Mouse (Mus musculus) A20 (cell line): ENCODE measurements around the gene Gm12830.

Experiments
- DNase-seq: peaks from one replicate; pipeline ENCODE4 v3.0.0-alpha.2; 2011; ENCODE audit warnings: low read depth, low spot score

The Gm12830 gene

DNA sequence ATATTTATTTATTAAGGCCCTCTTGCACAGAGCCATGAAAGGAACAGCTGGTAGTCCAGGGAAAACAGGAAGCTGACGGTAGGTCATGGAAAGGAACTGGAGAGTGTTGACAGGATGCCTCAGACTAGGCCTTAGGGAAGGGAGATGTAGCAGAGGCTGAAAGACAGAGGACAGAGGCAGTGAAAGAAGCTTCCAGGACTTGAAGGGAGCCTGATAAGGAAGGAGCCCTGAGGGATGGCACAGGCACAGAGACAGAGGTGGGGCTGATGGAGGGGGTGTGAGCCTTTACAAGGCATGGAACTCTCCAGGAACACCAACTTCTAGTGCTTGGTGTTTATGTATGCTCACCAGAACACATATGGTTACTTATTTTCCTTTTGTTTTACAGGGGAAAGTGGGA is 23.1 kb downstream of the Gm12830 start:
- DNase-seq, result no peak

DNA sequence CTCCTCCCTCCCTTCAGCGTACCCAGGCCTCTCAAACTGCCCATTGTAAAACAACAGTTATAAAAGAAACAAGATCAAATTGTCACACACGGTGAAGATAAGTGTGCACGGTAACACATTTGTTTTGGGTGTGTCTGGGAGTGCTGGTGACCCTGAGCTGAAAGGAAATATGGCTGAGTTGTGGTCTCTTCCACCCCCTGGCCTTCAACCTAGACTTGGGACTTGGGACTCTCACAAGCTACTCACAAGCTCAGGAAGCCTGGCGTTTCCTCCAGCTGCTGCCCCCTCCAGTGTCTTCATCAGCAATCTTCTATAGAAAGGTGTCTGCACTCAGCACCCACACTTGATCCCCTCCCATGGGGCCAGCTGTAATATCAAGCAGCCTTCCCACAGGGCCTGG is 24.1 kb downstream of the Gm12830 start:
- DNase-seq, result no peak

DNA sequence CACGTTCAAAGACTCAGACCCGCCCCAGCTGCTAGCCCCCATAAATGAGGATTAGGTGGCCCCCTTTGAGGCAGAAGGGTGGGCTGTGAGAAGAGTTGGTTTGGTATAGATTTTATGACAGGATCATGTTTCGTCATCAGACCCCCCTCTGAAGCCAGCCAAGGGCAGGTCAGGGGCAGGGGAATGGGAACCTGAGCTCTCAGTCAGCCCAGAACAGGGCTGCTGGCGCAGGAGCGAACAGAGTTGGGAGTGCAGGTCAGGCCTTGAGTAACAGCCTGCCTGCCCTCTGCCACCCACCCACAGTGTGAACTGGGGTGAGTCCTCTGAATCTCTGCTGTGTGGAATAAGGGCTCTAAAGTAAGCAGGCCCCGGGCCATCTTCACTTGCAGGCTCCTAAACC is 25.2 kb downstream of the Gm12830 start:
- no peak for DNase-seq

DNA sequence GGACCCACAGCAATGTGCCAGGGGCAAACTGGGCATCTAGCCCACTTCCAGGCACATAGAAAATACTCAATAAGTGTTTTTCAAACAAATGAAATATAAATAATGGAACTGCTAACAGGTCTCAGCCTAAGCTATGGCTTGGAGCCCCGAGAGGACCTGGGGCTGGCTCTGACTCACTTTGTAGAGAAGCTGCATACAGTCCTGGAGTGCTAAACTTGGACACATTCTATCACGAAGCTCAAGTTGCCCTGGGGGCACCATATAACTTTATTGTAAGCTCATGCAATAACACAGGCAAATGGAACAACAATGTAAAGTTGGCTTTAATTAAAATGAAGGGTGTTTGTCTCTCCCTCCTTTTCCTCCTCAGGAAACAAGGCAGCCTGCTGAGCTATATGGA is 32.4 kb downstream of the Gm12830 start:
- DNase-seq, result no peak

DNA sequence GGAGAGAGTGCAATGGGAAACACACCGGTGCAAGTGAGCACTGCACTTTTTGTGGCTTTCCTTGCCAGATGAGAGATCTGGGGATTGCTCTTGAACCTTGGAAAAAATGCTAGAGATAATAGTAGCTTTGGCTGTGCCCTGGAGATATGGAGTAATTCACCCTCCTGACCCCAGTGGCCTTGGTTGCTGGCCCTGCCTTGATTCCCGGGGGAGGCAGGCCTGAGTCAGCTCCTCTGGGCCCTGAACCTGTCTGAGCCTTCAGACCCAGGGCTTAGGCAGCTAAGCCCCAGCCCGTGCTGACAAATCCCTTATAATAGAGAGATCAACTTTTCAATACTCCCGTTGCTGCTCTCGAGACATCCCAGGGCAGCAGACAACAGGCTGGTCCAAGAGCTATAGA is 36.9 kb downstream of the Gm12830 start:
- no peak for DNase-seq

DNA sequence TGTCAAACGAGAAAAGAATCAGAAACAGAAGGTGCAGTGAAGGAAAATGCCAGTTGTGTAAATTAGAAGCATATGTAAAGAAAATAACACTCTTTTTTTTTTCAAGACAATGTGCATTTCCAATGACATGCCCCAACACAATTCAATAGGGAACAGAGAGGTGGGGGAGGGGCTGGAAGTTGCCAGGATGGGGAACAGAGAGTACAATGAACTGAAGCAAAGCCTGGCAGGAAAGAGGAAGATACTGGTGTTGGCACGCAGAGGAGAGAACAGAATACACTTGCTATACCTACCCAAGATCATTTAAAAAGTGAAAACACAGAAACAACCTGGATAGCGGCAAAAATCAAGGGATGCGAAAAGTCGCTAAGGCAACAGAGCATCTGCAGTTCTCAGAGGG is 41.6 kb downstream of the Gm12830 start:
- no peak for DNase-seq

DNA sequence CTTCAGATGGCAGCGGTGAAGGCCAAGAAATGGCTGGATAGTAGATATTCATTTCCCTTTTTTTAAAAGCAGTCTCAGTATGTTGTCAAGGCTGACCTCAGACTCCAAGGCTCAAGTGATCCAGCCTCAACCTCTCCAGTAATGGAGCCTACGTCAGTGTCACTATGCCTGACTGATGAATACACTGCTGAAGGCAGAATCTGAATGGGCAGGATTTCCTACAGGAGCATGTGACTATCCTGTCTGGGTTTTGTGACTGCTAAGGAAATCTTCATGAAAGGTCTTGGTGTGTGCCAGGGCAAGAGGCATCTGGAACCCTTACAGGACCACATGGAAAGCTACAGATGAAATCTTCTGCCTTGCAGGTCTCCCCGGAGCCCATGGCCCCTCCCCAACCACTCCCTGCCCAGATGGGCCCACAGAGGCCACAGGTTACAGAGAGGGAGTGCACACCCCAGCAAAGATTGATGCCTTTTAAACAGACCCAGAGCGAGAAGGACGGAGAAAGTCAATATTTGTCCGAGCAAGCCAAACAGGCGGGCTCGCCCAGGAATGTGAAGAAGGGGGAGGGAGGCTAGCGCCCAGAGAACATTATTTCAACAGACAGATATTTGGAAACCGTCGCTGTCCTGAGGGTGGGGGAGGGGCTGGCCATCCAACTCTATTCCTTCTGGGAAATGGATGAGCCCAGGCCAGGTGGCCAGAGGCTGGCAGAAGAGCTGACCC is 48.4 kb downstream of the Gm12830 start:
- DNase-seq, result no peak

DNA sequence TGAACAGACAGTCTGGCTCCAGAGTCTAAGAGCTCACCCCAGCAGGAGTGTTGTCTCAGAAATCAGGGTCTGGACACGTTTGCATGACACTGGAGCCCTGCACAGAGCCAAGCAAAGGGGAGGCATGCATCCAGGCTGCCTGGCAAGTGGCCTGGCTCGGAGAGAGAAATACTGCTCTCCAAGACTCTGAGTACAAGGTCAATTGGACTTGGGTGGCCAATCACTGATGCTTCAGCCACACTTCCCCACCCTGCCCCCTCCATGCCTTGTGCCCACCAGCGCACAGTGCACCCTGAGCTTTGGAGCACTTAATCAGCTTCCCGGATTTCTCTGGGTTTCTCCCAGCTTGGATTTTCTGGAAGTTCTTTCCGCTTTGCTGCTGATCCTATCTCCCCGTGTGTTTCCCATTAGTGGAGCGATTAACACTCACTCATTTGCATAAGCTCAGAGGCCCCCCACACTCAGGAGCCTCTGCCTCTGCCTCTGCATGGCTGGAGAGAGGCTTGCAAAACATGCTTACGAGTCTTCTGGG is 55.0 kb downstream of the Gm12830 start:
- no peak for DNase-seq

DNA sequence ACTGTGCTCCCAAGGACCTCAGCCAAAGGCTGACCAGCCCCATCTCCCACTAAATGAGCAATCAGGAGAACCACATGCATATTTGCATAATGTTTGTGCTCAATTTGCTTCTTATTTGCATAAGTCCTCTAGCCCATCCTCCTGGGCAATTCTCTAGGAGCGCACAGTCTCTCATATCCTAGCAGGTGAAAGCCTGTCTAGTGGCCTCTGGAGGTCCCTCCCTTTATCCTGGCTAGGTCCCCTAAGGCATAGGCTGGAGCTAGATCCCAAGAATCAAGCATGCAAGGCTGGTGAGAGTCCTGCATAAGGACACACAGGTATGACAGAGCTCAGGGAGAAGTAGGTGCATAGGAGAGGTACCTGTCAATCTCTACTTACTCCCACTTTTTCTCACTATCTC is 60.7 kb downstream of the Gm12830 start:
- DNase-seq, result no peak

DNA sequence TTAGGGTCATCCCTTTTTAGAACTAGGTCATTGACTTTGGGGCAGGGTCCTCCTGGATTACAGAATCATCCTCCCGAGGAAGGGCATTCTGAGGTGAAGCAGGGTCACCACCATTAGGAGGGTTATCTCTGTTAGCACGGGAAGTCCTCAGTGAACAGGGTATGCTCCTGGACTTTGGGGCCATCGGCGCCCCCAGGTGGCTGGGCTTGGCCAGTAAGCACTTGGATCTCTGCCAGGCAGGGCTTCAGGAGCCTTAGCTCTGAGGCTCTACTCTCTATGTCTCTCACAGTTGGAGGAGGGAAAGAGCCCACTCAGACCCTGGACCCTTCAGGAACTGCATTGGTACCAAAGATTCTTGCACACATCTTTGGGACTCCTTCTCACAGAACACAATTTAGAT is 76.3 kb downstream of the Gm12830 start:
- DNase-seq, result peak; percentile 36

DNA sequence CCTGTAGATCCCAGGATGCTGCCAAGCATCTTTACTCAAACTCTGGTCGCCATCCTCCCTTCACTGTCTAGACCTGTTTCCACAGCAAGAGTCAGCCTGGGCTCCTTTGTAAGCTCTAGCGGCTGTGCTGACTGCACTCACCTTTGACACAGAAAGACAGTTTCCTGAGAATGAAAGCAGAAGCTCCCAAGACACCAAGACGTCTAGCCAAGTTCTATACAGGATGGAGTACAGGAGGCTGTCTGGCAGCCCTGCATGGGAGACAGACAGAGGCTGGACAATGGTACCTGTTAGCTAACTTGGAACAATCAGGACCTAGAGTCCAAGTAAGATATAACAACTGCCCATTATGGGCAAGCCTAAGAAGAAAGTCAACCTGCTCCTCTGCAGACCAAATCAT is 78.4 kb downstream of the Gm12830 start:
- DNase-seq, result no peak

DNA sequence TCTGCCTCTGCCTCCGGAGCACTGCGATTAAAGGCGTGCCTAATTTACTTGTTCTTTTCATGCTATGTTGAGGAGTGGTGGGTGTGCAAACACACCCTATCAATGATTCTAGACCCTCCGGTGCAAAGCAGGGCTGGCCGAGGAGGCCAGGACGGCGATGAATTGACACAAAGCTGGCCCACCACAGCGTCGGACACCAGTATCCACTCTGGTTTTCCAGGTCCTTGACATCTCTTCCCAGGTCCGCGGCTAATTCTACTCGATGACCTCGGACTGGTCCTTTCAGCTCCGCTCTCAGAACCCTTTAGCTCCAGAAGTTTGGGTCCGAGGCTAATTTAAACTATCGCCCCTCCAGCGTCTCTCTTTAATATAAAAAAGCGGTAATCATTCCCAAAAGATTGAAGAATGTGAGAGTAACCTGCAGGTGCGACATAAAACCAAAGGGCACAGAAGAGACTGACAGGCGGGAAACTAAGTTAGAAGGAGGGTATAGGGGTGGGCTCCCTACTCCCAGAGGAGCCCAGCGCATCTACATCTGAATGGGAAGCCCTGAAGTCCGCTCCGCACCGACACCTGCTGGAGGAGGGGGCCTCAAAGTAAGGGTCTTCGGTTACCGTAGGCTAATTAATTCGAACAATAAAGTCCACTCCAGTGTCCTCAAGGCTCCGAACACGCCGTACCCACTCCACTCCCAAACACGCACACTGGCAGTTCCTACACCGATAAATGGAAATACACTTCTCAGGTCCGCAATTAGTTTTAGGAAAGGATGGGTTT is 79.5 kb downstream of the Gm12830 start:
- no peak for DNase-seq

DNA sequence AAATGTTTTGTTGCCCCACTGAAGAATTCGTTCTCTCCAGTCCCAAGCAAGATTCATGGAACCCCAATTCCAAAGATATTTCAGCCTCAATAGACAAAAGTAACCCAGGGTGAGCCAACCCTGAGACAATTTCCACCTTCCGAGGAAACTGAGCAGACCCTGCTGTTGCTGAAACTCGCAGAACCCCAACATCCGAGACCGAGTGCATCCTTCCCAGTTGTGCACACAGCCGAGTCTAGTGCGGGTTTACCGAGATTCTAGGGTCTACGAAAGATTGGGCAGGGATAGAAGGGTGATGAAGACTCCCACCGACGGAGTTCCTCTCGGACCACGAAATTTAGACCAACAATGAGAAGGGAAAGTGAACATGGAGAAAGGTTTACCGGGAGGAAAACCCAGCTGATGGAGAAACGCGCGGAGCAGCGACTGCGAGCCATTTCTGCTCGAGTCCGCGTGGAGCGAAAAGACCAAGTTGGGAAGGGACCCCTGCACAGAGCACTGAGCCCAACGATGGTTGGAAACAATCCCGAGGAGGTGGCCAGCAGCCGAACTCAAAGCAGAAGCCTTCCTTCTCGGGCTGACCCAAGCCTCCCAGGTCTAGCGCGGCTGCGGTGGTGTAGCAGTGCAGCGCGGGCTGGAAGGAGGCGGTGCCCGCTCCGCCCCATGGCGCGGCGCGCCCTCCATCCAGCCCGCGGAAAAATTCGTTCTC is 80.3 kb downstream of the Gm12830 start:
- DNase-seq, result no peak

DNA sequence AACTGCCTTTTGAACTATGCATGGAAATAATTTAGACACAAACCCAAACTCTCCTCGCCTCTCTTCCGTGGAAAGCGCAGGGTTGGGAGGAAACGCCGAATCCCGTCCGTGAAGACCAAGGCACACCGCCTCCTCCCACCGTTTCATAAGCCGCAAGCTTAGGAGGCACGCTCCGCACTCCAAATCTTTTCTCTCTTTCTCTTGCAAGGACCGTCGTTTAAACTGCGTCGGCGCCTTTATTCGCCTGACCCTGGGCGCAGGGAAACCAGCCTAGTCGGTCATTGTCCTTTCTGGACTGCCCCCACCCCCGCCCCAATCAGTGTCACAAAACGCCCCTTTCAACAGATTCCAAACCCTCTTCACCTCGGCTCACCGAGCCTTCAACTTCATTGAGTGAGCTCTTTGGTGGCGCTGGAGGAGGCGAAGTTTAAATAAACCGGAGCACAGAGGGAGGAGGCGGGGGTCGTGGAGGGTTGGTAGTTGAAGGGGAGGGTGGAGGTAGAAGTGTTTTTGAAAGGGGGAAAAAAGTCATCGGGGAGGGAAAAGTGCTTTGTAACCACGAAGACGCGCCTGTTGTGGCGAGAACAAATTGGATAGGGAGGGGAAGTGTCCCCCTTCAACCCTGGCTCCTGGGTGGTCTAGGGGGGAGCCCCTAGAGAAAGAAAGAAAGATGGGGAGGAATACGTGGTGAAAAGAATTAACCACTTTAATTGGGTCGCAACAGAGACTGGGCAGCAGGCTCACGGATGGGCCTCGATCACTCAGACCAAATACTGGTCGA is 81.3 kb downstream of the Gm12830 start:
- DNase-seq, result no peak

DNA sequence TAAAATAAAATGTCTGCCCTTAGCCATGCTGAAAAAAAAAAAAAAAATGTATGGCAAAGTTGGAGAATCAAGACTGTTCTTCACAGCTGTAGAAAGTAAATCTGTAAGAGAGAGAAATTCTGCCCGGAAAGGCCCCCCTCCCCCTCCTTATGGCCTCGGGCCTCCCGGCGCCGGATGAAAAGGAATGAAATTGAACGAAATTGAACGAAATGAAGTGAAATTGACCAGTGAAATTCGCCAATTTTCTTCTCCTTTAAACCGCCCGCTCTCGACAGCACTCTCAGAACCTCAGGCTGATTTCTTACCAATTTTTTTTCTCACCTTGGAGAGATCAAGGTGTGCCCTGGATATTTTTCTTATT is 81.9 kb downstream of the Gm12830 start:
- DNase-seq, result no peak

DNA sequence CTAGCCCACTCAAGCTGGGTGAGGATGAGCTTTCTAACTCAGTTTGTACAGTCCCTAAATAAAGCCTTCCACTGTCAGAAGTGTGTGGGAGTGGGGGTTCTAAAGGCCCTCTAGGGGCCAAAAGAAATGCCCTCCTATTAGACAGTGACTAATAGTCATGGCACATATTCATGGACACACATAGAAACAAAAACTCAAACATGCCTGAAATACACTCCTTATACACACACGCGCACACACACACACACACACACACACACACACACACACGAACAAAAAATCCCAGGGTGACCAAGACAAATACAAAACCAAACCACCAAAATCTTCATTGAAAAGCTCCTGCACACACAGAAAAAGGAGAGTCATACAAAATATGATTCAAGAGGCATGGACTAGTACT is 84.0 kb downstream of the Gm12830 start:
- no peak for DNase-seq
